Mouse (Mus musculus) cerebellum, postnatal 14 days (tissue): ENCODE results near the gene Nxpe2.
"Not testable (repeated sequence)": the region's sequence is repeated elsewhere in the genome, so short reads cannot be mapped to it uniquely, and the experiment has no call there.

Source experiments
- DNase-seq, 2 experiments: peaks; one replicate each; pipeline ENCODE4 v3.0.0; 2021; ENCODE audit warnings: mixed read lengths in 2 of 2

The Nxpe2 gene

GRCm38 (mm10) chr9:48353148-48353698 lies at the start of gene Nxpe2:
Nxpe2 (minus strand) TSS chr9:48353454.
- DNase-seq = no peak

GRCm38 (mm10) chr9:48389983-48390382 lies 36.7 kb upstream of the Nxpe2 start:
- no peak for DNase-seq

- no peak for DNase-seq
Measured at GRCm38 (mm10) chr9:48388451-48388850, 35.2 kb upstream of the Nxpe2 start.

GRCm38 (mm10) chr9:48374357-48374756 lies 21.1 kb upstream of the Nxpe2 start:
- DNase-seq = no peak

- no peak for DNase-seq
Measured at GRCm38 (mm10) chr9:48373232-48373878, 20.1 kb upstream of the Nxpe2 start.

- DNase-seq = no peak
Measured at GRCm38 (mm10) chr9:48362743-48363142, 9.5 kb upstream of the Nxpe2 start.

- no peak for DNase-seq
Measured at GRCm38 (mm10) chr9:48361815-48362631, 8.8 kb upstream of the Nxpe2 start.

- DNase-seq = peak in 1 of 2 experiments; percentile 9
Measured at GRCm38 (mm10) chr9:48360826-48361225, 7.6 kb upstream of the Nxpe2 start.

- DNase-seq = no peak
Measured at GRCm38 (mm10) chr9:48357097-48357496, 3.8 kb upstream of the Nxpe2 start.

- peak; percentile 83 to 86 for DNase-seq
Measured at GRCm38 (mm10) chr9:48354793-48355192, 1.5 kb upstream of the Nxpe2 start.

- no peak for DNase-seq
Measured at GRCm38 (mm10) chr9:48354122-48354521, 868 bp upstream of the Nxpe2 start.

- DNase-seq = no peak
Measured at GRCm38 (mm10) chr9:48345866-48346265, 7.4 kb downstream of the Nxpe2 start.

- no peak for DNase-seq
Measured at GRCm38 (mm10) chr9:48345456-48345855, 7.8 kb downstream of the Nxpe2 start.

GRCm38 (mm10) chr9:48340708-48341380 lies 12.4 kb downstream of the Nxpe2 start:
- no peak for DNase-seq

GRCm38 (mm10) chr9:48339563-48339962 lies 13.7 kb downstream of the Nxpe2 start:
- DNase-seq = no peak

GRCm38 (mm10) chr9:48338783-48339455 lies 14.3 kb downstream of the Nxpe2 start:
- no peak for DNase-seq

GRCm38 (mm10) chr9:48329597-48329996 lies 23.7 kb downstream of the Nxpe2 start:
- no peak for DNase-seq

- DNase-seq = no peak
Measured at GRCm38 (mm10) chr9:48326338-48326737, 26.9 kb downstream of the Nxpe2 start.

- DNase-seq = no peak
Measured at GRCm38 (mm10) chr9:48315825-48316224, 37.4 kb downstream of the Nxpe2 start.

GRCm38 (mm10) chr9:48314194-48314593 lies 39.1 kb downstream of the Nxpe2 start:
- DNase-seq = no peak

GRCm38 (mm10) chr9:48311241-48311640 lies 42.0 kb downstream of the Nxpe2 start:
- DNase-seq = no peak

- not testable (repeated sequence) for DNase-seq
Measured at GRCm38 (mm10) chr9:48303564-48303963, 49.7 kb downstream of the Nxpe2 start.

GRCm38 (mm10) chr9:48298983-48299382 lies 54.3 kb downstream of the Nxpe2 start:
- no peak for DNase-seq
